Mouse (Mus musculus) heart, postnatal 0 days (tissue): ENCODE measurements around the gene Nkx1-2.
A peak's percentile ranks its signal among the peaks of the same experiment; 100 is the strongest.

Experiments
- CTCF ChIP-seq: IDR thresholded peaks from 2 replicates; pipeline ENCODE4 v1.5.1; 2016; ENCODE audit warnings: antibody characterized with exemption, control low read depth, low read depth
- EP300 ChIP-seq: IDR thresholded peaks from 2 replicates; pipeline ENCODE4 v1.6.1; 2016; ENCODE audit warnings: antibody characterized with exemption, low read depth

GRCm38 (mm10) chr7:132575623-132576022 is 23.8 kb downstream of the Nkx1-2 start:
- TF ChIP-seq CTCF: peak; percentile 57
- TF ChIP-seq EP300: no peak
